Mouse (Mus musculus) cerebellum, adult 8-10 months (tissue): ENCODE measurements around the gene Syn1.

Experiments used
- DNase-seq: peaks from one replicate; pipeline ENCODE4 v3.0.0; 2022

The Syn1 gene

DNA sequence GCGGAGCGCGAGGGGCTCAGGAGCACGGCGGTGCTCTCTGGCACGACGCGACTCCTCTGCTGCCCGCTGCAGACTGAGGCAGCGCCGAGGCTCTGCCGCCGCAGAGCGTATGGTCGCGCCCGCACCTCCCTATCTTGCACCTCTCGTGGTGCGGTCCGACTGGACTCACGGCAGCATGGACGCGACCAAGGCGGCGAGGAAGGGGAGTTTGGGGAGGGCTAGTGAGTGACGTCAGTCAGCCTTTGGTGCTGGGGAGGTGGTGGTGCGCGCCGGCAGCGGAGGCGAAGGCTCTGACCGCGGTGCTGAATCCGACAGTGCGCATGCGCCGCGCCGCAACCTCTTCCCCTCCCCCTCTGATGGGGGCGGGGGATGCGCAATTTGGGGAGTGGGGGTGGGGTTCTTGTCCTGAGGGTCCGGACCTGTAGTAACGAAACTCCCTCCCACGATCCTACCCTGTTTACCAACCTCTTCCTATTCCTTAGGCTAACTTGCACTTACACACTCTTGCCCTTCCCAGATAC is at the start of gene Syn1:
Gene Syn1 (minus strand): TSS at position 161 of the 521 bp plus-strand sequence.
- peak; percentile 83 for DNase-seq

DNA sequence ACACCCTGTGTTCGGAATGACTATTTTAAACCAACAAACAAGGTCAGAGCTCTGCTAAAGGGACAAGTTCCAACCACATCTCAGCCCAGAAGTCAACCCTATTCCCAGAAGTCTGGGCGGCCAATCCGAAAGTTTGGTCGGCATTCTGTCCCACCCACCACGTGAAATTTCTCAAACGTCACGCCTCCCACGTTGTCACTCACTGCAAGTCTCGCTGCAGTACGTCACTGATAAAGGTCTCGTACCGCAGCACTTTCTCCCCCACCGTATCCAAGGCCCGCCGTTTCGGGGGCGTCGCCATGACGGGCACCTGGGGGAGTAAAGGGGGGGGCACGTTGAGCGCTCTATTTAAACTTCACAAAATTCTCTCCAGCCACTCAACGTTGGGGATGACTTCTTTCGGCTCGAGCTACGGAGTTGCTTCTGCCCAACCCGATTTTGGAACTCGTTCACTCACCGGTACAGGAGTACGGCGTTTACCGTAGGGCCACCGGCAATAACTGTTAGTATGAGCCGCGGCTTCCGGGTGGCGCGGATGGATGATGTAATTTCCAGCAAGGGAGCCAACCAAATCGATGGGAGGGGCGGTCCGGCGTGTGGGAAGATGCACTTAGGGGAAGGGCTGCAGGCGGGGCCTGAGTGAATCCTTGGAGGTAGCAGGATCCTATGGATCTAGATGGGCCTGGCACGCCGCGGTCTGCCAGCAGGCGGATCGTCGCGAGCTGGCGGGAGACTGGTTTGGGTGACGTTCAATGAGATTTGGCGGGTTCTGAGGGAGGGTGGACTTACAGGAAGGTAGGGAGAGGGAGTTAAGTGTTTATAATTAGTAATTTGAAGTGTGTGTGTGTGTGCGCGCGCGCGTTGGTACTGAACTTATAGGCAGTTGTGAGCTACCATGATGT is 40.9 kb upstream of the Syn1 start, which contains the start of gene Uxt:
Gene Uxt (minus strand): TSS at position 541 of the 902 bp plus-strand sequence.
- DNase-seq: peak; percentile 83

DNA sequence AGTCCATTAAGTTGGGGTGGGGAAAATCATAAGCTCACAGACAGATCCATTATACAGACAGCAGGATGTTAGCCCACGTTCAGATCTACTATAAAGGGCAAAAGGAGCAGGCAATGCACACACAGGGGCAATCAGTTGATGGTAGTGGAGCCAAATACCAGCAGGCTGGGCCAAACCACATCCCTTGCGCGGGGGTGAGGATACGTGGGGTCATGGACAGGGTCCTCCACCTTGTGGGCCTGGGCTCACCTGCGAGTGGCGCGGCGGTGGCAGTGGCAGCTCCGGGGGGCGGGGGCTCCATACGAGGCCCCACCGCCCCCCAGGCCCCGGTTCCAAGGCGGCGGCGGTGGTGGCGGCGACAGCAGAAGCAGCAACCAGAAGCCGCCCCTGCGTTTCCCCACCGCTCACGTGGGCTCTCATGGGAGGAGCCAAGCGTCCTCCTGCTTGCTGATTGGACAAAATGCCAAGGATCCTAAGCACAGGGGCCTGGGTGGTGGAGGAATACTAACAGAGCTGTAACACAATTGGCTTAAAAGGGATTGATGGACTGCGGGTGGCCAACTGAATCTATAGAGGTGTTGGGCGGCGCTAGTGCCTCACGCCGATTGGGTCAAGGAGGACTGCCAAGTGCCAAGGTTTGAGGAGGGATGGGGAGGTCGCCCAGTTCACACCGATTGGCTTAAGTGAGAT is 29.5 kb upstream of the Syn1 start, which contains the start of gene Elk1:
Gene Elk1 (minus strand): TSS at position 418 of the 690 bp plus-strand sequence.
- DNase-seq: peak; percentile 78

DNA sequence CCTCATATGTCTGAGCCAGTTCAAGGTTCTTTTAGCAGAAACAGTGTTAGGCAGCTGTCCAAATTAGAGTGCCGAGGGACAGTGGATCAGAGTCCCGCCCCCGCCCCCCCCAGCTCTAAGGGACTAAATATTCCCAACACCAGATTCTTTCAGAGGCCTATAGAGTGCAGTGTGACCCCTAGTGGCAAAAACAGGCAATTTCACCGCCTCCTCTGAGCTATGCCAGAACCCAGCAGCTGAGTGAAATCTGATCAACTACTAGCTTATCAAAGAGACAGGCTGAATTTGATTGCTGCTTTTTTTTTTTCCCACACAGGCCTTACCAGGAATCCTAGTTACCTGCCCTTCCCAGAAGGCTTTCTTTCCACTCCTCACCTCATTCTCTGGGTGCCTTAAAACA is 25.3 kb upstream of the Syn1 start:
- peak; percentile 55 for DNase-seq

DNA sequence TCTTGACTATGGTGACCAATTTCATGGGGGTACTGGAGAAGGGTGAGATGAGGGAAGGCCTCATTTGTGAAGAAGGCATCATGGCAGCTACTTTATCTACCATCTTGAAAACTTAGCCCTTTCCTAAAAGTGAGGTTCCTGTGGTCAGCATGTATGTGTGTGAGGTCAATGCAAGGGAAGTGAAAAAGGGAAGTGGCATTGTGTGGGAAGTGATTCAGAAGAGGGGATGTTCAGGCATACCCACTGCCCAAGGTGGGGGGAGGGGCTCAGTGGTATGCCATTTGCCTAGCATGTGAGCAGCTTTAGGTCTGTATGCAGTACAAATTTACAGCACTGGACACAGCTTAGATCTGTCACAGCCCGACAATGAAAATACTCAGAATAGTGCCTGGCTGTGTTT is 11.2 kb upstream of the Syn1 start:
- DNase-seq: no peak

DNA sequence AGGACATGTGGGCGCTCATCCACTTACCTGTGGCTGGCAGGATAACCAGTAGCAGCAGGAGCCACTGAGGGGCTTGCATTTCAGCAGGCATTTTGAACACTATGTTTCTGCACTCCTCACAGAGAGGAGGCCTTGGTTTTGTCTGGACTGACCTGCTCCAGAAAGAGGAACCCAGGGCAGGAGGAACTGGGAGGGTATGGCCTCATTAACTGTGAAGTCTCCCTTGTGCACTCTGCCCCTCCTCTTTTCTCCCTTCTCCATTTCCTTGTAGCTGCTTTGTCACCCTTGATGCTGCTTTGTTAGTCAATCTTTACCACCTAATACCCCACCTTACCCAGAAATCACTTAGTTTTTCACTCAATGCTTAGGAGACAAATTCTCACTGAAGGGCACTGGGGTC is 10.6 kb upstream of the Syn1 start, which contains the start of gene Cfp:
Gene Cfp (minus strand): TSS at position 192 of the 400 bp plus-strand sequence.
- no peak for DNase-seq

DNA sequence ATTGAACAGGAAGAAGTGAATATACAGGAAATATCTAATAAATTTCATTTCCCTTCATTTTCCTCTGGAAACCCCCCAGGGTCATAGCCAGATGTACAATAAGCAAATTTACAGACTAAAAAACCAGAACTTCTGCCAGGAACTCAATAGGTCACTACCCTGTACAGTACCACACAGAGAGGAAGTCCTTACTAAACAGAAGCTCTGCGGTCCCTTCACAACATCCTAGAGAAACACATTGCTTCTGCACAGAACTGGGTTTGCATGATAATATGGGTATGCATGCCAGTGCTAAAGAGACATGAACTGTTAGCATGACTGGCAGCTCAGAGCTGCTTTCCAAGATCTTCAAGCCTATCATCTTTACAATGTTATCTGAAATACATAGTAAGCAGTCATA is 9.1 kb upstream of the Syn1 start:
- DNase-seq: no peak

DNA sequence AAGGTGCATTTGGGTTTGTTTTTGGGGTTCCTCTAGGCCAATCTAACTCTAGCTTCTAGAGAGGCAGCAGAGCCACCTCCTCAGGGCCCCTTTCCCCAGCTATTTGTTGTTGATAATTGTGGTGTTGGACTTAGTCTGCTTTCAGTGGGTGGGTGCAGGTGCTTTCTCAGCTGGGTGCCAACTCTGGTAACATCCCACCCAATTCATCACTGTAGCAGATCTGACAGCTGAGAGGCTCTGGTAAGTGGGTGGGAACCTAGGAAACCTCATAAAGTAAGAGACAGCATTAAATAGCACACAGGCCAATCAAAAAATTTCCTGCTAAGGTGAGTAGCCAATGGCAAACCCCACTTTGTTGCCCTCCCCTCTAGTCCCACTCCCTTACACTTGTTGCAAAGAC is 4.2 kb upstream of the Syn1 start:
- DNase-seq: no peak

DNA sequence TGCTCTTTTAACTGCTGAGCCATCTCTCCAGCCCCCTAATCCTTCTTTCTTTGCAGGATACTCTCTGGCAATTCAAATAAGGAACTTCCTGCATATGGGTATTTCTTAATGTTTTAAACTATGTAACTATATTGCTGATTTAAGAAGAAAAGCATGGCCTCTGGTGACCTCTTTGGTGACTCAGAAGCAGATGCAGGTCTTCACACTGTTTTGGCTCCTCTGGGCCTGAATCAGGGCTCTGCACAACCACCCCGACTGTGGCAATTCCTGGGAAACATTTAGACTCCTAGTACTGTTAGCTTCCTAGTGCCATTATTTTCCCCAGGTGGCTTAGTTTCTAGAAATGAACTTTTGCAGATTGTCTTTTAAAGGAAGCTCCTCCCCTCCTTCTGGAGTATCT is 2.7 kb upstream of the Syn1 start:
- no peak for DNase-seq

DNA sequence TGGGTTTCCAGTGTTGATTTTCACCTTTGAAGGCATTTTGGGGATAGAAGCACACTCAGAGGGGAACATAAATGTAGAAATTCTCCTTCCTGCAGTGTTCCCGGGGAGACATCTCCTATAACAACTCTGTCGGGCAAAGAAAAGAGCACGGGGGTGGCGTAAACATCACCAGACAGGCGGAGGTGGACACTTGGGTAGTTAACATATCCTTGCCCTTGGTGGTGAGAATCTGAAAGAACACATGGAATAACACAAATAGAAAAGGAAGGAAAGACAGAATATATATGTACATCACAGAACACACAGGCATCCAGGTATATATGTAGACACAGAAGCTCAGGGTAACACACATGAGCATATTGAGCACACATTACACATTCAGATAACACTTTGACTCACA is 562 bp upstream of the Syn1 start:
- no peak for DNase-seq

DNA sequence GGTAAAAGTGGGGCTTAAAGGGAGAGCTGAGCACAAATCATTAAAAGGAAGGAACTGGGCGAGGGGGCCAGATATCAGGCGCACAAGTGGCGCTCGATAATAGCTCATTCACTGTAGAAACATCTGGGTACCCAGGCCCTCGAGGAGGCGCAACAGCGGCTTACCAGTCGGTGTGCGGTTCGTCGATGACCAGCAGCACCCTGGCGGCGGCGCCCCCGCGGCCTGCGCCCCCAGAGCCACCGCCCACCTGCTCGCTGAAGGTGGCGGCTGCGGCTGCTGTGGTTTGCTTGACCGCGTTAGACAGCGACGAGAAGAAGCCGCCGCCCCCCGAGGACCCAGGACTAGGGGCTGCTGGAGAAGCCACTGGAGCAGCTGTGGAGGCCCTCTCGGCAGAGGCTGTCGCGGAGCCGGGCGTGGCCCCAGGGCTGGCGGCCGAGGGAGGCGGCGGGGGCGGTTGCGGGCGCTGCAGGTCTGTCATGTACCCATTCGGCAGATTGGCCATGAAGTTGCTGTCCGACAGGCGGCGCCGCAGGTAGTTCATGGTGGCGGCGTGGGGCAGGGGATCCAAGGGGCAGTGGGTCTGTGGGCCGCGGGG is 458 bp downstream of the Syn1 start:
- DNase-seq: no peak

DNA sequence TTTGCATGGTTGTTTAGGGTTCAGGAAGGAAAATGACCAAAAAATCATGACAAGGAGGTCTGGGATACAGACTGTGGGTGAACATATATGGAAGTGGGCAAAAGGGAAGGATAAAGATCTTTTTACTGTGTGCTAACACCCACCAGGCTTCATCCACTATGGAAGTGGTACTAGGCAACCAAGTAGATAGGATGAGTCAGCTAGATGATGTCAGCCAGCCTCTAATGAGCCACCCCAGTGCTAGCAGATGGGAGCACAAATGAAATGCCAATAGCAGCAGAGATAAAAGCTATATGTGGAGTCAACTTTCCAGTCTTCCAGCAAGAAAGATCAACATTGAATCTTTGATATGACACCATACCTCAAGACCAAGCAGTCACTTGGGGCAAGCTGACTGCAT is 5.7 kb downstream of the Syn1 start:
- no peak for DNase-seq

DNA sequence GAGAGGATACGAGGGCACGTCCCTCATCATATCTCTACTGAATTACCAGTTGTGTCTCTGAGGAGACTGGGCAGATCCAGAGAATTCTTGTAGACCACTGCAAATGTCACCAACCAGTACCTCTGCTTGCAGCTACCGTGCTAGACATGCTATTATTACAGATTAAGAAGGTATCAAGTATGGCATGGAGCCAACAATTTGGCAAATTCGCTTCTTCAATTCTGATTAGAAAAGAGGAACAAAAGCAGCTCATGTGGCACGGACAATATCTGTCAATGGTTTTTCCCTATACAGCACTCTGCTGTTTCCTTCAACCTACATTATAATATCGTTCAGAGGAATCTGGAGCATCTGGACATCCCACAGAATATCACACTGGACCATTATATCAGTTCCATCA is 7.1 kb downstream of the Syn1 start:
- DNase-seq: no peak

DNA sequence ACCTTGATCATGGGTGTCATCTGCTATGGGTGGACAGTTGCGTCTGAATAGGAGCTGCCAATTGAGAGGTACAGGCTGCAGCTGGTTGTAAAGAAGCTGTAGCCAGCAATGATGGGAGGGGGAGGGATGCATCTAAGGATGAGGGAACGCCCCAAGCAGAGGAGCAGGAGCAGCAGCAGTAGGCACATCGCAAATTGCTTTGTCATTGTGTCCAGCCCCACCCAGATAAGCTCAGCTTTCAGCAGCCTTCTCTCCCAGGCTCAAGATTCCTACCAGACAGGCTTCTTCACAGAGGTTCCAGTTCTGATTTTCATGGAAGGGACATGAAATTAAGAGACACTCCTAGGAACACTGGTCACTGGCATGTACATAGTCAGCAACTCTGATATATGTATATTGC is 10.7 kb downstream of the Syn1 start:
- DNase-seq: no peak

DNA sequence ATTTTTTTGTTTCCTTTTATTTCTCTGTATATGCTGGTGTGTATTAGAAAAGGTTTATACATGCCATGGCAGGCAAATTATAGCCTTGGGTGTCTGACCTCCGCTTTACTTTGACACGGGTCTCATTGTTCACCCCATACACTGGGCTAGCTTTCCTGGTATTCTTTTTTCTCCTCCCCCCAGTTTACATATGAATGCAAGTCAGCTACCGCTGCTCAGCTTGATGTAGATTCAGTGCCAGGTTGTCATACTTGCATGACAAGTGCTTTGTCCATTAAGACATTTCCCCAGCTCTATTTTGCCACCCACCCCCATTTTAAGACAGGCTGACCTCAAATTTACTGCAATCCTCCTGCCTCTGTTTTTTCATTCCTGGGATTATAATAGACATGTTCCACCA is 45.6 kb downstream of the Syn1 start:
- no peak for DNase-seq

DNA sequence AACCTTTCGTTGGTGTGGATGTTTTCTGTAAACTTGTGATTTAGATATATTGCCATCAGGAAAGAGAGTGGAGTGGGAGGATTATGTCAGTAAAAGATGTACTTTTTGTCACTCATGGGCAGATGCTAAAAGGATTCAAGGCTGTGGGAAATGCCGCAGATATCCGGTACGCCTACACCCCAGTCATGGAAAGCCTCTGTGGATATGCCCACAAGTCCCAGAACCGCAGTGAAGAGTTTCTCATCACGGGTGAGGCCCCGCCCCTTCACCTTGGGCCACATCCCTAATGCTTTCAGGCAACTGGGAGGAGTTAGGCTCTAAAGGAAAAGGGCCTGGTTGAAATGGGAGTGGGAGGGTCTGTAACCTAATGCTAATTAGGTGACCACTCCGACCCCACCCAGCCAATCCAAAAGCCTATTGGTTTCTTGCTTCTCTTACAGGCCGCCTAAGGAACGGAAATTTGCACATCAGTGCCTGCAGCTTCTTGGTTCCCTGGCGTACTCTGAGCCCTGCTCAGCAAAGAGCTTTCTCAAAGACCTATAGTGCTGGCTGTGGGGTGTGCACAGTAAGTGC is 47.8 kb downstream of the Syn1 start:
- DNase-seq: no peak

DNA sequence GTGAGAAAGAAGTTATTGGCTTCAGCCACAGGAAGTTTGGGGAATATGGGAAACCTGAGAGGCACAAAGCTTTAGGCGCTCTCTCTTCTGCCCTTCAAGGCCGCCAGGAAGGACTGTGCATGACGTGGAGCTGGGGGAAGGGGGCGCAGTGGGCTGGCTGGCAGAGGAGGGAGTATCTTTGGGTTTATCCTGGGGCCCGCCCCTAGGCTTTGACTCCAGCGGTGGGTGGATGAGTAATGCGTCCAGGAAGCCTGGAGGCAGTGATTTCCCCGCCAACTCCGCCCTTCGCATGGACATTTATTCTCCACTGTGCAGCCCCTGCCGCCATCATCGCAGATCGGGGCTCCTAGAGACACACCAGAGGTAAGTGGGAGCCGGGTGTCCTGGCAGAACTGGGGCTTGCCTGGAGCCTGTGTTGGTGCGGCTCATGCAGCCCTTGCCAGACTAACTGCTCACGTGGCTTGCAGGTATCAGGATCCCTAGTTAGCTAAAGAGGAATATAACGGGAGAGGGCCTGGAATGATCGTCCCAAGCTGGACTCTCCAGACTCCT is 50.8 kb downstream of the Syn1 start, which contains the start of gene Timp1:
Gene Timp1 (plus strand): TSS at position 205 of the 552 bp plus-strand sequence.
- no peak for DNase-seq

DNA sequence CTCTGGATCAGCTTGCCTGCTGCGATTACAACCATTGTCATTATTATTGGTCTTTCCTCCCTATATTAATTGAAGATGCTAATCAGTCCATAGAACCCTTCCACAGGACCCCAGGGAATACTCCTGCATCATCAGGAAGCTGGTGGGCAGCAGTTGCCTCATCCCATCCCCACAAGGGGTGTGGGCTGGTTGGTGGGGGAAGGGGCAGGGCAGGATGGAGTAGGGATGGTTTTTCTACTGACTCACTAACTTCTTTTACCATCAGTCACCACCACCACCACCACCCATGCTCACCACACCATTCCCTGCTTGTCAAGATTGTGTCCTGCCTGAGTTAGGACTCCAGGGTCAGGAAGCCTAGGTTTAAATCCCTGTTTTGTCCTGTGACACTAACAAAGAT is 51.6 kb downstream of the Syn1 start:
- no peak for DNase-seq

DNA sequence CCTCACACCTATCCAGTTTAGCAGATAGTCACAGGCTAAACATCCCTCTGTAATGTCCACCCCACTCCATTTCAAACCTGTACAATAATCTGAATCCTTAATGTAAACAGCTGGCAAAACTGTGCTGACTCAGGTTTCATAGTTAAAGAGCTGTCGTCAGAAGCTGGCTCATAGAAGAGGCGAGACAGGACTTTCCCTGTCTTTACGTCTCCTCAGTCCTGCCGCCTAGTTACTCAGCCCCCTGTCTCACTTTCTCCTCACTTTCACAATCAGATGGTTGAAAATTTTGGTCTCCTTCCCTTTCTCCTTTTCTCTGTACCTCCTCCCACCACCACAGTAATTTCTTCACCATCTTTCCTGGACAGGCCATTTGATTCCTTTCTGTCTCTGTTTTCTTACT is 52.7 kb downstream of the Syn1 start:
- no peak for DNase-seq

DNA sequence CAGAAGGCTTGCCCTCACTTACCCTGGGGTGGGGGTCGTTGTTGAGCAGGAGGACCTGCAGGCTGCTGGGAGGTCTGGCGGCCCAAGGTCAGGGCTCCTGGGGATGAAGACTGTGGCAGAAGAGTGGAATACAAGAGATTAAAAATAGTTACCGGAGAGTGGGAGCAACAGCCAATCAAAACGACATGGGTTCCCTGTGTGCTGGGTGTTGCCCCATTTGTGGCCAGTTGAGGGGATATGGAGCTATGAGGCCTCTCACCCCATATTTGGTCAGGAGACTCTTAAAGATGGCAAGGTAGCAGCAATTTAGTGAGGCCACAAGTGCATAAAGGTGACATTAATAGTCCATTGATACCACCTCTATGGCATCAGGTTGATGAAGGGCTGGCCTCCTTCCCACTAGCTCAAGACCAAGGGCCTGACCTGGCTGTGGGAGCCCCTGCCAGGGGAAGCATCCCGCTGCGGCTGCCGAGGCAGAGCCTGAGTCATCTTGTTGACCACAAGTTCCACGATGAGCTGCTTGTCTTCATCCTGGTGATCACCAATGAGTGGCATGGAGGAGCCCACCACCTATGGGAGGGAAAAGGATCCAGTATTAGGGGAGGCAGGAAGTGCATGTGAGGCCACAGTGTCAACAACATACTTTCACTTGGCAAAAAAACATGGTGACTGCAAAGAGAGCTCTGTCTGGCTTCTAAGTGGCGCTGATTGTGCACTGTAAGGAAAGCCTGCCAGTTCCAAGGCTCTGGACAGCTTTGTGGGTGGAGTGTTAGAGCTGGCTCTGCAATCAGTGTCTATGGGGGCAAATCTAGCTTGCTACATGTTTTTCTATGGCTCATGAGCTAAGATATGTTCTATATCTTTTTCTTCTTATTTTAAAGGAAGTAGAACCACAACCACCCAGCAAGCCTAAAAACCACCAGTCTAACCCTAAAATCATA is 57.4 kb downstream of the Syn1 start:
- DNase-seq: no peak
